Mouse (Mus musculus): ENCODE data around the gene Gm44790. TPM values are rescaled to one million over a fixed set of nuclear protein-coding genes. Genes with fewer than 3 reads are reported as not detected.
A peak's percentile ranks its signal among the peaks of the same experiment; 100 is the strongest.

Gm44790 gene
- total RNA-seq, 1 experiment, result 0.31 TPM

DNA sequence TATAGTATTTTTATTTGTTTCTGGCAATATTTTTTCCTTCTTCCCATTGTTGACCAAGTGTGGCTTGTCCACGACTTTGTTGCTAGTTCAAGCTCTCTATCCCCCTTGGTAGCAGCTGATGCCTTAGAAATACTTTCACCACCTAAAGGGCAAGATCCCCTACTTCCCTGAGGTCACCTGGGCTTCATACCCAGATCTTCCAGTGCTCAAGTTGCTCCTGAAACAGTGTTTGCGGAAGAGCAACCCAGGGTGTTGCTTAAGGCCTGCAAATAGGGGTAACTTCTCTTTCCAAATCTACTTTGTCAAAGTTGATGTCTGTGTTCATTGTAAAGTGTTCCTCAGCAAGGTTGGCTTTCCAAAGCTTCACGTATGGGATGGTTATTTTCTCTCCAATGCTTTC is 7.2 kb upstream of the Gm44790 start:
- TF ChIP-seq MAFK (IDR thresholded peaks at IDR 0.05; ENCODE audit: insufficient read depth, low read depth, low read length), result no peak
- no peak for TF ChIP-seq HCFC1 (IDR thresholded peaks at IDR 0.05; ENCODE audit: borderline replicate concordance, insufficient read depth, low read length)
- Histone ChIP-seq H3K4me3 (ENCODE audit: insufficient read depth in 1 of 2, low read depth in 1 of 2, low read length in 2 of 2, poor library complexity in 1 of 2, severe bottlenecking in 1 of 2) (no peak overlapping the region), H3K9ac (ENCODE audit: insufficient read depth, low read depth, low read length, poor library complexity, severe bottlenecking) (no peak overlapping the region), H3K36me3 (ENCODE audit: control insufficient read depth, insufficient read depth, low read length, poor library complexity, severe bottlenecking) (peaks cover 11% of the 10 kb centered on the region), H3K4me1 (ENCODE audit: control insufficient read depth in 2 of 2, insufficient read depth in 2 of 2, low read length in 2 of 2, poor library complexity in 1 of 2) (no peaks in the 10 kb centered on the region), H3K9me3 (ENCODE audit: control insufficient read depth, insufficient read depth, low read depth, low read length) (no peaks in the 10 kb centered on the region), H3K27ac (ENCODE audit: insufficient read depth, low read depth, low read length, poor library complexity, severe bottlenecking) (no peak overlapping the region)
- DNase-seq (ENCODE audit: low read depth, low spot score), result no peak
- in situ Hi-C loops (cut with MboI; ENCODE audit: low sequenced_read_pairs in 2 of 2, unreplicated experiment in 2 of 2), result no loop called here

GRCm38 (mm10) chr6:86420491-86420890 is 6.0 kb upstream of the Gm44790 start:
- in situ Hi-C loops (cut with MboI; ENCODE audit: low sequenced_read_pairs in 2 of 2, unreplicated experiment in 2 of 2), result no loop called here
- Histone ChIP-seq H3K27ac (ENCODE audit: insufficient read depth, low read depth, low read length, poor library complexity, severe bottlenecking) (no peak overlapping the region), H3K4me1 (ENCODE audit: control insufficient read depth in 2 of 2, insufficient read depth in 2 of 2, low read length in 2 of 2, poor library complexity in 1 of 2) (no peaks in the 10 kb centered on the region), H3K36me3 (ENCODE audit: control insufficient read depth, insufficient read depth, low read length, poor library complexity, severe bottlenecking) (peaks cover 15% of the 10 kb centered on the region), H3K9ac (ENCODE audit: insufficient read depth, low read depth, low read length, poor library complexity, severe bottlenecking) (no peak overlapping the region), H3K9me3 (ENCODE audit: control insufficient read depth, insufficient read depth, low read depth, low read length) (no peaks in the 10 kb centered on the region), H3K4me3 (ENCODE audit: insufficient read depth in 1 of 2, low read depth in 1 of 2, low read length in 2 of 2, poor library complexity in 1 of 2, severe bottlenecking in 1 of 2) (no peak overlapping the region)
- TF ChIP-seq ZNF384 (IDR thresholded peaks at IDR 0.05; ENCODE audit: low read depth, low read length), result 0 out of 2 replicates have a peak, but pooled peaks have one; percentile 34
- peak; percentile 41; the same call in 1 of the 2 replicates for TF ChIP-seq ZC3H11A (IDR thresholded peaks at IDR 0.05; ENCODE audit: borderline replicate concordance, low read depth, low read length)
- no peak for TF ChIP-seq HCFC1 (IDR thresholded peaks at IDR 0.05; ENCODE audit: borderline replicate concordance, insufficient read depth, low read length)
- DNase-seq (ENCODE audit: low read depth, low spot score), result peak; percentile 66

GRCm38 (mm10) chr6:86431531-86431930 is 5.1 kb downstream of the Gm44790 start:
- no peak for DNase-seq (ENCODE audit: low read depth, low spot score)
- no peaks in the 10 kb centered on the region for H3K4me1 ChIP-seq (ENCODE audit: control insufficient read depth in 2 of 2, insufficient read depth in 2 of 2, low read length in 2 of 2, poor library complexity in 1 of 2)
- in situ Hi-C loops (cut with MboI; ENCODE audit: low sequenced_read_pairs in 2 of 2, unreplicated experiment in 2 of 2), result no loop called here
- no peak for TF ChIP-seq ZNF384 (IDR thresholded peaks at IDR 0.05; ENCODE audit: low read depth, low read length)
- no peak for TF ChIP-seq CHD2 (IDR thresholded peaks at IDR 0.05; ENCODE audit: low read depth, low read length)
- no peak for TF ChIP-seq MAFK (IDR thresholded peaks at IDR 0.05; ENCODE audit: insufficient read depth, low read depth, low read length)
- no peak for TF ChIP-seq HCFC1 (IDR thresholded peaks at IDR 0.05; ENCODE audit: borderline replicate concordance, insufficient read depth, low read length)
- no peak for TF ChIP-seq ZC3H11A (IDR thresholded peaks at IDR 0.05; ENCODE audit: borderline replicate concordance, low read depth, low read length)
- no peak overlapping the region for H3K9ac ChIP-seq (ENCODE audit: insufficient read depth, low read depth, low read length, poor library complexity, severe bottlenecking)
- no peak overlapping the region for H3K27ac ChIP-seq (ENCODE audit: insufficient read depth, low read depth, low read length, poor library complexity, severe bottlenecking)
- no peaks in the 10 kb centered on the region for H3K9me3 ChIP-seq (ENCODE audit: control insufficient read depth, insufficient read depth, low read depth, low read length)
- H3K4me3 ChIP-seq (ENCODE audit: insufficient read depth in 1 of 2, low read depth in 1 of 2, low read length in 2 of 2, poor library complexity in 1 of 2, severe bottlenecking in 1 of 2), result no peak overlapping the region
- peaks cover 13% of the 10 kb centered on the region for H3K36me3 ChIP-seq (ENCODE audit: control insufficient read depth, insufficient read depth, low read length, poor library complexity, severe bottlenecking)

DNA sequence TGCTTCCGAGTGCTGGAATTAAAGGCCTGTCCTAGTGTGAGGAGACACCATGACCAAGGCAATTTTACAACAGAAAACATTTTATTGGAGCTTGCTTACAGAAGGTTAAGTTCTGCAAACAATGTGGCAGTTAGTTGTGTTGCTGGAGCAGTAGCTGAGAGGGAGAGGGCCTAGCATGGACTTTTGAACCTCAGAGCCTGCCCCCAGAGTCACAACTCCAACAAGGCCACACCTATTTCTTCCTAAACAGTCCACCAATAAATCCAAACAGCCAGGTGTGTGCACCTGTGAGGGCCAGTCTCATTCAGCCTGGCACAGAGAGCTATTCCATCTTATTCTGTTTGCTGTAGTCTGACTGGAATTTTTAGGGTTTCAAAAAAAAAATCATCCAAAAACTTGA is 7.2 kb downstream of the Gm44790 start:
- in situ Hi-C loops (cut with MboI; ENCODE audit: low sequenced_read_pairs in 2 of 2, unreplicated experiment in 2 of 2), result no loop called here
- TF ChIP-seq ZC3H11A (IDR thresholded peaks at IDR 0.05; ENCODE audit: borderline replicate concordance, low read depth, low read length) (no peak), HCFC1 (IDR thresholded peaks at IDR 0.05; ENCODE audit: borderline replicate concordance, insufficient read depth, low read length) (no peak), ZNF384 (IDR thresholded peaks at IDR 0.05; ENCODE audit: low read depth, low read length) (no peak), CHD2 (IDR thresholded peaks at IDR 0.05; ENCODE audit: low read depth, low read length) (no peak), MAFK (IDR thresholded peaks at IDR 0.05; ENCODE audit: insufficient read depth, low read depth, low read length) (no peak)

DNA sequence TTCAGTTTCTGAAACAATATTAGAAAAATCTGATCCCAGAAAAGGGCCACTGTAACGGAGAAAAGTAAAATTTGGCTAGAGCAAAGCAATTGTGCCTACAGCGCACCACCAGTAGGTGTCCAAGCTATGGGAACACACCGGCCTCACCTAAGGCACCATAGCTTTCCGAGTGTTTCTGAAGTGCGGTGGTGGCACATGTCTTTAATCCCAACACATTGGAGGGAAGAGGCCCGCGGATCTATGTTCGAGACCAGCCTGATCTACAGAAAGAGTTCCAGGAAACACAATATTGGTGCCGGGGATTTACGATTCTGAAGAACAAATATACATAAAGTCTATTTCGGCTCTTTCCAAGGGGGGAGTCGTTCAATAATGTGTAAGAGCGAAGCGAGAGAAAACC is 11.3 kb downstream of the Gm44790 start:
- Histone ChIP-seq H3K36me3 (ENCODE audit: control insufficient read depth, insufficient read depth, low read length, poor library complexity, severe bottlenecking) (0 out of 2 replicates have a peak, but pooled peaks cover 2% of the 10 kb centered on the region), H3K9me3 (ENCODE audit: control insufficient read depth, insufficient read depth, low read depth, low read length) (no peaks in the 10 kb centered on the region), H3K9ac (ENCODE audit: insufficient read depth, low read depth, low read length, poor library complexity, severe bottlenecking) (peak overlapping the region; percentile 98), H3K27ac (ENCODE audit: insufficient read depth, low read depth, low read length, poor library complexity, severe bottlenecking) (peak overlapping the region; percentile 61; the same call in 1 of the 2 replicates), H3K4me3 (ENCODE audit: insufficient read depth in 1 of 2, low read depth in 1 of 2, low read length in 2 of 2, poor library complexity in 1 of 2, severe bottlenecking in 1 of 2) (peak overlapping the region; percentile 90 to 97), H3K4me1 (ENCODE audit: control insufficient read depth in 2 of 2, insufficient read depth in 2 of 2, low read length in 2 of 2, poor library complexity in 1 of 2) (peaks cover 0 to 4% of the 10 kb centered on the region in 2 experiments; a peak in 1 of 4 replicates)
- in situ Hi-C loops (cut with MboI; ENCODE audit: low sequenced_read_pairs in 2 of 2, unreplicated experiment in 2 of 2), result no loop called here
- DNase-seq (ENCODE audit: low read depth, low spot score), result peak; percentile 46
- TF ChIP-seq CHD2 (IDR thresholded peaks at IDR 0.05; ENCODE audit: low read depth, low read length) (no peak), MAFK (IDR thresholded peaks at IDR 0.05; ENCODE audit: insufficient read depth, low read depth, low read length) (no peak), ZNF384 (IDR thresholded peaks at IDR 0.05; ENCODE audit: low read depth, low read length) (no peak), HCFC1 (IDR thresholded peaks at IDR 0.05; ENCODE audit: borderline replicate concordance, insufficient read depth, low read length) (no peak), ZC3H11A (IDR thresholded peaks at IDR 0.05; ENCODE audit: borderline replicate concordance, low read depth, low read length) (no peak)

More for the DNA sequence above, 7.2 kb downstream of the Gm44790 start:
- Histone ChIP-seq H3K4me3 (ENCODE audit: insufficient read depth in 1 of 2, low read depth in 1 of 2, low read length in 2 of 2, poor library complexity in 1 of 2, severe bottlenecking in 1 of 2) (no peak overlapping the region), H3K4me1 (ENCODE audit: control insufficient read depth in 2 of 2, insufficient read depth in 2 of 2, low read length in 2 of 2, poor library complexity in 1 of 2) (no peaks in the 10 kb centered on the region), H3K9ac (ENCODE audit: insufficient read depth, low read depth, low read length, poor library complexity, severe bottlenecking) (no peak overlapping the region), H3K27ac (ENCODE audit: insufficient read depth, low read depth, low read length, poor library complexity, severe bottlenecking) (no peak overlapping the region), H3K9me3 (ENCODE audit: control insufficient read depth, insufficient read depth, low read depth, low read length) (no peaks in the 10 kb centered on the region), H3K36me3 (ENCODE audit: control insufficient read depth, insufficient read depth, low read length, poor library complexity, severe bottlenecking) (peaks cover 7% of the 10 kb centered on the region)
- DNase-seq (ENCODE audit: low read depth, low spot score), result no peak

Data from ES-E14 (cell line).